Mouse (Mus musculus) induced T-regulatory cell, adult 2 months (primary cell): Measurements from ENCODE around the gene Gclc.

Experiments
- DNase-seq: peaks from one replicate; pipeline ENCODE4 v3.0.0-alpha.2; 2012; ENCODE audit warnings: low read depth

Gene Gclc

GRCm38 (mm10) chr9:77783006-77783405, 28.7 kb downstream of the Gclc start:
- no peak for DNase-seq

GRCm38 (mm10) chr9:77785466-77785865, 31.1 kb downstream of the Gclc start:
- no peak for DNase-seq

DNA sequence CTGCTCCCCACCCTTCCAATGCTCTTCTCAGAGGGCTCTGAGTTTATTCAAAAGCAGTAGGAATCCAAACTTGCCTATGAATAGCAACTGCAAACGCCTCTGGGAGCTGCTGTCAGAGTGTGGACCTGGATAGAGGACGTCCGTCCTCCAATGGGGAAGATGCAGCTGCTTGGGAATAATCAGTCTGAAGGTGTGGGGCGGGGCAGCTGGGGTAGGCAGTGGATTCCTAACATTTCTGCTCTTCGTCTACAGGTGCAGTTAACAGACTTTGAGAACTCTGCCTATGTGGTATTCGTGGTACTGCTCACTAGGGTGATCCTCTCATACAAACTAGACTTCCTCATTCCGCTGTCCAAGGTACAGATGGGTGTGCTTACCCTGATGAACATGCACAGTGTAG, 33.6 kb downstream of the Gclc start:
- DNase-seq = no peak

GRCm38 (mm10) chr9:77789615-77790348, 35.4 kb downstream of the Gclc start:
- no peak for DNase-seq

DNA sequence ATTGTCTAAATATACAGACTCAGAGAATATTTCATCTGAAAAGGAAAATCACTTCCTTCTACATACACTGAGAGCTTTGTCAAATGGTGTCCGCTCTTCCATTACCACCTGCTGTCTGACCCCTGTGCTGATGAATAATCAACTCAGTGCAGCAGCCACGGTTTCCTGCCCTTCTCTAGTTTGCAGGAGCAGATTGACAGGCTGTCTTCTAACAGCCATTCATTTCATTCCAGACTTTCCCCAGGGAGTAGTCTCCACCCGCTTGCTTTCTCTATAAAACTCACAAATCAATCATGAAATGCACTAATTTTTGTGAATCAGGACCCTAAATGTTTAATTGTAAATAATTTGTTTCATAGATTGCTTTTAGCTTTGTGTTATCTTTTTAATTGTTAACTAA, 39.5 kb downstream of the Gclc start:
- no peak for DNase-seq

DNA sequence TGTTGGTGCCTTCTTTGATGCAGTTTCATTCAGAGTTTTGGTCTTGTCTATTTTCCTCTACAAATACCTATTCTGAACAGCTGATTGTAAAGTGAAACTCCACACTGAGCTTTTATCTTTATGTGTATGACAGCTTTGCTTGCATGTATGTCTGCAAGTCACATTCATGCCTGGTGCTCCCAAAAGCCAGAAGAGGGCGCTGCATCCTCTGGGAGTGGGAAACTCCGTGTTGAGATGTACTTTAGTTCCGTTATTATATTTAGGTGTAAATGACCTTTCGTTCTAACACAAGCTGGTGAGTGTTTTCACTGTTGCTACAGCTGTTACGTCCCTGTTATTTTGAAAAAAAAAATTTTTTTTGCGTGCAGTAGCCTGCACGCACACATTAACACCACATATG, 48.1 kb downstream of the Gclc start:
- DNase-seq = peak; percentile 78

- no peak for DNase-seq
Observed at GRCm38 (mm10) chr9:77806426-77806825, 52.1 kb downstream of the Gclc start.

DNA sequence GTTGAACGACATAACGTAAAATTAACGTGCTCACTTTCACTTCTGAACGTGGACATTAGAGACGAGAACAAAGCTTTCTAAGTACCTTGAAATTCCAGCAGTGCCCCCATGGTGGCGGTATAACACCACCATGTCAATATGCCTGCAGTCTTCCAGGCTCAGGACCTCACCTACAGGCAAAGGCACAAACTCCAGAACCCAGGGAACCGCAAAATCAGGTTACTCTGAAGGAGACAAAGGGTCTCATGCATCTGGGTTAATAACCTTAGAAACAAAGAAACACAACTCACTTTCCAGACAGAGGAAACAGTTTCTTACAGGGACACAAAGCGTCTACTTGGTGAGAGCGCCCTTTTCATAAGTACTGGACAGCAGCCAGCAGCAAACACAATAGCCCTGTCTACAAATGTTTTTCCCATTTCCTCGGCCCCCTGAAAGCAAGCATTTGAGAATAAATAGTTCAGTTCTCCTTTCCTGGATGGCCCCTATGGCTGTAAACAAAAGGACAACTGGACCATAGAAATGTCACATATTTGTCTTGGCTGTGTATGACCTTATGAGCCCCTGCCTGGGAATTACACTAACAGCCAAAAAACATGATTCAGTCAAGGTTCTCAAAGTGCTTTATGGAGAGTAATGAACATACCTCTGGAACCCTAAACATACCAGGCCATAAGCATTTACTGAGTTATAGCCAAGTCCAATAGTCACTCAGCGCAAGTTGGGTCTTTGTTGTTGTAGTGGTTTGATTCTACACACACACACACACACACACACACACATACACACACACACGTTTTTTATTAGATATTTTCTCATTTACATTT, 52.7 kb downstream of the Gclc start:
- peak; percentile 91 for DNase-seq

- no peak for DNase-seq
Observed at GRCm38 (mm10) chr9:77808481-77808880, 54.1 kb downstream of the Gclc start.

DNA sequence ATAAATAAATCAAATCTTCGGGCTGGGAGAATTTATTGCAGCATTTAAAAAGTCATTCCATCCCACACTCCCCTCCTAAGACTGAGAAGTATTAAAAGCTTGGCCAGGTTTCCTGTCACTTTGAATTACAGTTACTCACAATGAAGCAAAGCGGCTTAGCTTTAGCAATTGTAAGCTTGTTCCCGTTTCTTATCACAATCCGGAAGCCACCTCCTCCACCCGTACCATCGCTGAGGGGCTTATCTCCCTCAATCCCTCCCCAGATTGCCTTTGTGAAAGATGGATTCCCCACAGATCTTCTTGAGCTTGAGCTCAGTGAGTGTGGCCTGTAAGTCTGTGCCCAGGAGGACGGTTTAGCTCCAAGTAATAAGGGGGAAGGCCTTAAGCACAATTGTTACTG, 64.5 kb downstream of the Gclc start:
- DNase-seq = no peak

- peak; percentile 19 for DNase-seq
Observed at GRCm38 (mm10) chr9:77819318-77819717, 65.0 kb downstream of the Gclc start.

GRCm38 (mm10) chr9:77820836-77821235, 66.5 kb downstream of the Gclc start:
- DNase-seq = no peak

DNA sequence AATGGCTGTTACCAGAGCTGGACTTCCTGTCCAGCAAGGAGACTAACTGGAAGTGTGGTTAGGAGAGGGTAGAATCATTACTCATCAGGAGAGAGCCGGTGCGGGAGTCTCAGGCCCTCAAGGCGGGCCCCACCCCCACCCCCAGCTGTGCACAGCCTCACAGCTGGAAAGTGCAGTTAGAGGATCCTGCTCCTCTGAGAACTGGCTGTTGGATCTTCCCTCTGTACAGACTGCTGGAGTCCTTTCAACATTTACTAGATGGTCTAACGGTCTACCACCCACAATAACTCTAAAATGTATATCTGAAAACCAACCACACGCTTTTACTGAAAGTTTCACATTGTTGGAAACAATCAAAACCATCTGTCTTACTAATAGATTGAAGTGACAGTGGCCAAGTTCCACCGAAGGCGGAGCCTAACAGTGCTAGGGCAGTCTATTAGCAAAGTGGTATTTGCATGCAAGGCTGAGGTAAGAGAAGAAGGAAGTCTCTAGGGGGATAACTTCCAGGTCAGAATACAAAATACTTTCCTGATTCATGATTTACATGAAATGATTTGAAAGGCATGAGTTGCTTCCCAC, 71.1 kb downstream of the Gclc start:
- DNase-seq = no peak

GRCm38 (mm10) chr9:77826237-77826636, 71.9 kb downstream of the Gclc start:
- no peak for DNase-seq

- no peak for DNase-seq
Observed at GRCm38 (mm10) chr9:77828531-77828965, 74.2 kb downstream of the Gclc start.

GRCm38 (mm10) chr9:77834259-77834993, 80.1 kb downstream of the Gclc start:
- DNase-seq = peak; percentile 67

GRCm38 (mm10) chr9:77835122-77835521, 80.8 kb downstream of the Gclc start:
- no peak for DNase-seq

DNA sequence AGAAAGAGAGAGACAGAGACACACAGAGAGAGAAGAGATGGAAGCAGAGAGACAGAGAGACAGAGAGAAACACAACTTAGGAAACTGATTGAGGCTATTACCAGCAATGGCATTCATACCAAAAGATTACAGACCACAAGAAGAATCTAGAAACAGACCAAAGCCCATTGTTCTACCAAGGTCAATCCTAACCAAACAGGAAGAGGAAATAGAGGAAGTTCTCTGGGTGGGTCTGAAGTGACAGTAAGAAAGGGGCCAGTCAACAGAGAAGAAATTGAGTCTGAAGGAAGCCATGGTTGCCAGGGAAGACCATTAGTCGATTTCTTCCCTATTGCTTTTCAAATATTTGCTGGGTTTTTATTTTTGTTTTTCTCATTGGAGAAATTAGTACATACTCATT, 81.4 kb downstream of the Gclc start:
- peak; percentile 23 for DNase-seq

GRCm38 (mm10) chr9:77838586-77838985, 84.3 kb downstream of the Gclc start:
- no peak for DNase-seq
